Mouse (Mus musculus) liver, adult 2 months (tissue): Measurements from ENCODE around the gene Slc24a1.

Experiments used
- CTCF ChIP-seq: fragments of 200-500 bp; IDR thresholded peaks from 2 replicates; pipeline ENCODE4 v1.5.1; 2011; ENCODE audit warnings: low read depth, low read length, control low read depth
- POLR2A ChIP-seq: fragments of 200-500 bp; IDR thresholded peaks from 2 replicates; pipeline ENCODE4 v1.6.1; 2011; ENCODE audit warnings: low read length, control low read depth; ENCODE audit not compliant: insufficient read depth; ENCODE audit errors: extremely low read depth

GRCm38 (mm10) chr9:64925771-64926170, 25.6 kb downstream of the Slc24a1 start:
- TF ChIP-seq CTCF (no peak), POLR2A (no peak)
